Mouse (Mus musculus): ENCODE measurements at regions not wholly inside any gene's neighbourhood (a gene's known extent, or its start where the extent isn't known, plus 50 kb on each side); places are given as distances from the start of the nearest gene placed in this dataset.

GRCm38 (mm10) chr12:24383016-24383415 is 115.1 kb upstream of the Taf1b start:
- DNase-seq: no peak

DNA sequence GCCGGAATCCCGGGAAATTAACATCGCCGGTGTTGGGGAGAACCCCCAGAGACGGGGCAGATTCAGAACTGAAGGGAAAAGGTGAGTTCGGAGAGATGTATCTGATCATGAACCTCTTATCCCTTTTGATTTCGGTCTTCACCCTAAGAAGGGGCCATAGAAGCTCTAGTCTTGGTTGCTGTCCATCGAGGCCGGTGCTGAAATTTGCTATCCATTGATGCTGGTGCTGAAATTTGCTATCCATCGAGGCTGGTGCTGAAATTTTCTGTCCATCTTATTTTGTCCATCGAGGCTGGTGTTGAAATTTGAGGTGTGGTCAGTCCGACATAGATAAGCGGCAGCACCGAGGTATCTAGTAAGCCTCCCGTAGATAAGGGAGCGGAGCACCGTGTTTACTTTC is 73.2 kb upstream of the Taf1b start:
- peak; percentile 4 for DNase-seq
